Mouse (Mus musculus) heart, embryonic 10.5 days (tissue): ENCODE measurements around the gene Scarb1. TPM values are rescaled to one million over a fixed set of nuclear protein-coding genes. Genes with fewer than 3 reads are reported as not detected.

Experiments used
- DNase-seq: peaks from one replicate; pipeline ENCODE4 v3.0.0-alpha.2; 2017; ENCODE audit warnings: low spot score
- H3K27ac ChIP-seq: fragments of 300-500 bp; sonication (generic); 2 replicates; pipeline ENCODE4 v1.5.1; 2016; ENCODE audit warnings: mild to moderate bottlenecking
- H3K27me3 ChIP-seq: fragments of 300-500 bp; sonication (generic); 2 replicates; pipeline ENCODE4 v1.6.1; 2016; ENCODE audit warnings: mild to moderate bottlenecking; ENCODE audit not compliant: poor library complexity, insufficient read depth, severe bottlenecking
- H3K36me3 ChIP-seq: fragments of 300-500 bp; sonication (generic); 2 replicates; pipeline ENCODE4 v1.6.1; 2016; ENCODE audit warnings: mild to moderate bottlenecking, moderate library complexity
- H3K4me1 ChIP-seq: fragments of 300-500 bp; sonication (generic); 2 replicates; pipeline ENCODE4 v1.6.1; 2016; ENCODE audit warnings: mild to moderate bottlenecking
- H3K4me3 ChIP-seq: fragments of 300-500 bp; sonication (generic); 2 replicates; pipeline ENCODE4 v1.5.1; 2016; ENCODE audit warnings: mild to moderate bottlenecking, moderate library complexity
- H3K9me3 ChIP-seq: fragments of 300-500 bp; sonication (generic); 2 replicates; pipeline ENCODE4 v1.6.1; 2016; ENCODE audit warnings: mild to moderate bottlenecking, moderate library complexity
- WGBS: fragments of 180-500 bp; shearing (Covaris S2); methylation state at CpG from one replicate; pipeline ENCODE4 v1.1.7; 2016; 5-methylcytosine and 5-hydroxymethylcytosine counted together
- polyA plus RNA-seq: library from polyadenylated mRNA; unstranded; fragments of >200 nt; fragmentation: Nextera tagmentation; extraction: Ambion mirVana; gene quantifications from 2 replicates; pipeline ENCODE4 v1.2.1, GENCODE M21; 2016

The Scarb1 gene
- polyA plus RNA-seq, 1 experiment from 2014 or later: 73.1 TPM

DNA sequence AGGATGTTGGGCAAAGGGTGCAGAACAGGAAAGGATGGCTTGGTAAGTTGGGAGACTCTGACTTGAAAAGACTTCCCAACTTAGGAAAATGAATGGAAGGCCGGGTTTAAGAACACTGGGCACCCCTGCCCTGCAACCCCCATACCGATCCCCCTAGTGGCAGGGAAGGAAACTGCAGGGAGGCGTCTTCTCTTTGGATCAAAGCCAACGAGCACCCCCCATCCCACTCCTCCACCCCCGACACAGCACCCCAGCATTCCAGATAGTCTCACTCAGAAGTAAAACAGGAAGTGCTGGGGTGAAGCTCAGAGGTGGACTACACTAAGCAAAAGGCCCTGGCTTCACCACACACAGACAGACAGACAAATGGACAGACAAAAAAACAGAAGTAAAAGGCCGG, 62.6 kb downstream of the Scarb1 start:
- no peak for DNase-seq
- H3K36me3 ChIP-seq: peaks cover 29% of the 10 kb centered on the region
- peaks cover 46% of the 10 kb centered on the region for H3K4me1 ChIP-seq
- no peaks in the 10 kb centered on the region for H3K27me3 ChIP-seq
- WGBS: 36% methylated on average over 6 of the region's 6 CpGs
- H3K9me3 ChIP-seq: no peaks in the 10 kb centered on the region
- no peak overlapping the region for H3K27ac ChIP-seq
- no peak overlapping the region for H3K4me3 ChIP-seq

DNA sequence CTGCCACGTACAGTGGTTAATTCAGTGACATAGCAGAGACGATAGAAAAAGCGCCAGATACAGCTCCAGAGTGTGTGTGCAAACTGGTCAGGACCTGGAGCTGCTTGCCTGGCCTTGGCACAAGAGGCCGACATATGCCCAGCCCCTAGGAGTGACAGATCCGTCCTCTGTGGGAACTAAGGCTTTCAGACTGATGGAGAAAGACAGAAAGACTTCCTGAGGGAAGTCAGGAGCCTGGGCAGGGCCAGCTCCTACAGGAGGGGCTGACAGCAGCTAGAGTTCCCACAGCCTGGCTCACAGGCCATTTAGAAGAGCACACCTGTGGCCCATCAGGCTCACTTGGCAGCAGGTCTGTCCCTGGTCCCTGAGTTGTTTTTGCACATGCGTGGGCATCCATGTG, 63.6 kb downstream of the Scarb1 start:
- Histone ChIP-seq H3K27ac (no peak overlapping the region; the same call in 1 of the 2 replicates), H3K27me3 (no peaks in the 10 kb centered on the region), H3K4me3 (no peak overlapping the region), H3K9me3 (no peaks in the 10 kb centered on the region), H3K36me3 (peaks cover 24% of the 10 kb centered on the region), H3K4me1 (peaks cover 46% of the 10 kb centered on the region)
- no peak for DNase-seq
- WGBS: 88% methylated on average over 6 of the region's 6 CpGs

- no peak for DNase-seq
- 78% methylated on average over 4 of the region's 4 CpGs for WGBS
- Histone ChIP-seq H3K4me1 (peaks cover 42% of the 10 kb centered on the region), H3K9me3 (no peaks in the 10 kb centered on the region), H3K4me3 (no peak overlapping the region), H3K27me3 (no peaks in the 10 kb centered on the region), H3K27ac (no peak overlapping the region), H3K36me3 (peaks cover 21% of the 10 kb centered on the region)
Measured at GRCm38 (mm10) chr5:125276765-125277164, 64.1 kb downstream of the Scarb1 start.

DNA sequence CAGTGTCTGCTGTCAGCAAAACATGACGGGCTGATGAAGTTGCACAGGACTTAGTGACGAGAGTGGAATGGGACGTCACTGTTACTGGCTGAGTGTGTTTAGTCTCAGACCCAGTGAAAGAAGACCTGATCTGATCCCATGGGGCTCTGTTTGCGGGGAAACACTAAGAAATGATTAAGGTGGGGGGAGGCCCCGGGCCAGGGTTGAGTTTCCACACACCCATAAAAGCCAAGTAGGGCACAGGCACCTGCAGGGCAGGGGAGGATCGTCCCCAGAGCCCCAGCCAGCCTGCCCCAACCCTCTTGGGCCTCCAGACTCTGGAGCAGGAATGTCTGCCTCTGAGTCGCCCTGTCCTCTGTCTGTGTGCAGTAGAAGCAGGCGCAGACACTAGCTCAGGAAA, 65.6 kb downstream of the Scarb1 start:
- Histone ChIP-seq H3K27ac (peak overlapping the region; percentile 42; the same call in 1 of the 2 replicates), H3K4me3 (no peak overlapping the region)
- WGBS: 70% methylated on average over 8 of the region's 8 CpGs

DNA sequence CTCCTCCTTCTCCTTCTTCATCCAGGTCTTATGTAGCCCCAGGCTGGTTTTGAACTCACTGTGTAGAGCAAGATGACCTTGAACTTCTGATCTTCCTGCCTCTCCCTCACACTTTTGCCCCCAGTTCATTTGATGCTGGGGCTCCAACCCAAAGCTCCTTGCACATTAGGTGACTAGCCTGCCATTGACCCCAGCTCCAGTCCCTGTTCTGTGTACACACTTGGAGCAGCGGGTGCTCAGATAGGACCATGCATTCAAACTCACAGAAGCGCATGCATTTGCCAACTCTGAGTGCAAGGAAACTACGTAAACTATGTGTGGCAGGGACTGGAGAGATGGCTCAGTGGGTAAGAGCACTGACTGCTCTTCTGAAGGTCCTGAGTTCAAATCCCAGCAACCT, 66.1 kb downstream of the Scarb1 start:
- Histone ChIP-seq H3K27me3 (no peaks in the 10 kb centered on the region), H3K27ac (0 out of 2 replicates have a peak overlapping the region, but pooled peaks have one; percentile 16), H3K9me3 (no peaks in the 10 kb centered on the region), H3K36me3 (peaks cover 15% of the 10 kb centered on the region), H3K4me1 (peaks cover 38% of the 10 kb centered on the region), H3K4me3 (no peak overlapping the region)
- WGBS: 87% methylated on average over 3 of the region's 3 CpGs
- no peak for DNase-seq

More for the DNA sequence above, 65.6 kb downstream of the Scarb1 start:
- no peaks in the 10 kb centered on the region for H3K9me3 ChIP-seq
- H3K36me3 ChIP-seq: peaks cover 15% of the 10 kb centered on the region
- no peaks in the 10 kb centered on the region for H3K27me3 ChIP-seq
- no peak for DNase-seq
- H3K4me1 ChIP-seq: peaks cover 43% of the 10 kb centered on the region

DNA sequence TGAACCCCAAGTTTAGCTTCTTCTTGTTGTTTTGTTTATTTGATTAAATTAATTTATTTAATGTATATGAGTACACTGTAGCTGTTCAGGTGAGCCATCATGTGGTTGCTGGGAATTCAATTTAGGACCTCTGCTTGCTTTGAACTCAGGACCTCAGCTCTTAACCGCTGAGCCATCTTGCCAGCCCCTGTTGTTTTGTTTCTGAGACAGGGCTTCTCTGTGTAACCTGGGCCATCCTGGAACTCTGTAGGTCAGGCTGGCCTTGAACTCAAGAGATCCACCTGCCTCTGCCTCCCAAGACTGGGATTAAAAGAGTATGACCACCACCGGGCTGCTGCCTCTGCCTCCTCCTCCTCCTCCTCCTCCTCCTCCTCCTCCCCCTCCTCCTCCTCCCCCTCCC, 66.7 kb downstream of the Scarb1 start:
- Histone ChIP-seq H3K27me3 (no peaks in the 10 kb centered on the region), H3K4me1 (peaks cover 33% of the 10 kb centered on the region), H3K4me3 (peak overlapping the region; percentile 33; the same call in 1 of the 2 replicates), H3K36me3 (peaks cover 15% of the 10 kb centered on the region), H3K9me3 (no peaks in the 10 kb centered on the region), H3K27ac (peak overlapping the region; percentile 62)
- WGBS: 81% methylated on average over 1 of the region's 2 CpGs
- DNase-seq: no peak

- peaks cover 15% of the 10 kb centered on the region for H3K36me3 ChIP-seq
- WGBS: 11% methylated on average over 8 of the region's 8 CpGs
- peak overlapping the region; percentile 62 for H3K27ac ChIP-seq
- no peaks in the 10 kb centered on the region for H3K9me3 ChIP-seq
- H3K4me1 ChIP-seq: peaks cover 34% of the 10 kb centered on the region
- no peaks in the 10 kb centered on the region for H3K27me3 ChIP-seq
- peak overlapping the region; percentile 33 for H3K4me3 ChIP-seq
- peak; percentile 89 for DNase-seq
Measured at GRCm38 (mm10) chr5:125273666-125274109, 67.2 kb downstream of the Scarb1 start.

DNA sequence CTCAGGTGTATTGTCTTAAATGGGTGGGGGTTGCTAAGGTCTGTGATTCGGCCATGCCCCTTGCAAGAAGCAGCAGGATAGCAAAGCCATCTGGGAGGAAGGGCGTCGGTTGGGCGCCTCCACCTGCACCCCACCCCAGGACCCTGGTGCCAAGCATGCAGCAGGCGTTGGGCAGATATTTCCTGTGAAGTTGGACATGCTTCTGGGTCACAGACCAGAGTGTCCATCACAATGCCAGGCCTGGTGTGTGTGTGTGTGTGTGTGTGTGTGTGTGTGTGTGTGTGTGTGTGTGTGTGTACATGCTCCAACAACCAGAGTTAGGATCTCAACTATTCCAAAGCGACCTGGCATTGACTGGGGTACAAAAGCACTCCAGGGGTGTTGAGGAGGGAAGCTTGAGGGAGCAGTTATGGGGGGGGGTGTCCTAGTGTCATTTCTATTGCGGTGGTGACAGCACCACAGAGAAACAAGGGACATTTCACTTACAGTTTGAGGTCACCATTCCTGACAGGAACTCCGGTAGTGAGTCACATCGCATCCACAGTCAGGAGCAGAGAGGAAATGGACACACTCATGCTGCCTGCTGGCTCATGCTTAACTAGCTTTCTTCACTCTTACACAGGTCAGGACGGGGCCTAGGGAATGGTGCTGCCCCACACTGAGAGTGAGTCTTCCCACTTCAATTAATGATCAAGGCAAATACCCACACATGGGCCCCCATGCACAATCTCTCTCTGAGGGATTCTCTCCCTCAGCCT, 68.5 kb downstream of the Scarb1 start:
- Histone ChIP-seq H3K4me1 (peaks cover 39% of the 10 kb centered on the region), H3K27ac (no peak overlapping the region), H3K36me3 (peaks cover 11% of the 10 kb centered on the region), H3K9me3 (no peaks in the 10 kb centered on the region), H3K27me3 (no peaks in the 10 kb centered on the region), H3K4me3 (no peak overlapping the region)
- DNase-seq: no peak
- 83% methylated on average over 10 of the region's 10 CpGs for WGBS

- H3K4me3 ChIP-seq: no peak overlapping the region
- WGBS: 14% methylated on average over 15 of the region's 15 CpGs
Measured at GRCm38 (mm10) chr5:125271531-125272203, 69.2 kb downstream of the Scarb1 start.

DNA sequence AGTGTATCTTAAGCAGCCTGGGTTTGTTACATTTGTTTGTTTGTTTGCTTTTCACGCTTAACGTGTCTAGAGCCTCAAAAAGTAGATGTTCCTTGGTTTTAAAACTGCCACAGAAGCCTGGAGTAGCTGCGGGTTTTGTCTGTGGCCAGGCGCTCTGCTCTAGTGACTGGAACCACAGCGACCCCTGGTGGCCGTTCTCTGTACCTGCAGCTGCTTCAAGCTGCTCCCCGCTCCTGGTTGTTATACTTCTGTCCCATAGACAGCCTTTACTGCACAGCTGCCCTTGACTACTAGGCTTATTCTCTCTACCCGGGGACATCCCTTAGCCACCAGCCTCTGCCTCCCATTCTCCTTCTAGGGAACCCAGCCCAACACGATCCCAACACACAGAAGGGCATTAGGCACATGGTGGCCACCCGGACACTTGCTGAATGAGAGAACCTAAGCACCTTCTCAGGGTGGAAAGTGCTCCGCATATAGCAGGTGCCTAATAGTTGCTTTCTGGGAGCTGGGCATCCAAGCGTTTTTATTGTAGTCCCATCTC, 70.2 kb downstream of the Scarb1 start:
- H3K4me1 ChIP-seq: peaks cover 54% of the 10 kb centered on the region
- peak; percentile 92 for DNase-seq

More at GRCm38 (mm10) chr5:125271531-125272203, 69.2 kb downstream of the Scarb1 start:
- Histone ChIP-seq H3K36me3 (peaks cover 4% of the 10 kb centered on the region; the same call in 1 of the 2 replicates), H3K27ac (no peak overlapping the region), H3K27me3 (no peaks in the 10 kb centered on the region), H3K4me1 (peaks cover 46% of the 10 kb centered on the region), H3K9me3 (no peaks in the 10 kb centered on the region)
- peak; percentile 89 for DNase-seq

DNA sequence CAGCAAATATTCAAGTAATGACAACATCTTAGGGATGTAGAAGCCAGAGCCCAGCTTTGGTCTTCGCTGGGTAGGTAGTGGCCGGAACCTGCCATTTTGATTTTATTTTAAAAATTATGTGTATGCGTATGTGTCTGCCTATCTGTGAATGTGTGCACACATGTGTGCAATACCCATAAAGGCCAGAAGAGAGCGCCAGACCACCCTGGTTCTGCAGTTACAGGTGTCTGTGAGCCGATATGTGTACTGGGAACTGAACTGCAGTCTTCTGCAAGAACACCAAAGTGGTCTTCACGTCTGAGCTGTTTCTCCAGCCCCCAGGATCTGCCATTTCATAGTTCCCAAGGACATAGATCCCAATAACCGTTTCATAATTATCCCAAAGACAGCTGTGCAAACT, 71.1 kb downstream of the Scarb1 start:
- no peak for DNase-seq
- no peaks in the 10 kb centered on the region for H3K36me3 ChIP-seq
- no peaks in the 10 kb centered on the region for H3K27me3 ChIP-seq
- 89% methylated on average over 7 of the region's 7 CpGs for WGBS
- H3K9me3 ChIP-seq: no peaks in the 10 kb centered on the region
- H3K27ac ChIP-seq: no peak overlapping the region
- H3K4me1 ChIP-seq: peaks cover 56% of the 10 kb centered on the region
- H3K4me3 ChIP-seq: no peak overlapping the region

More for the DNA sequence above, 70.2 kb downstream of the Scarb1 start:
- H3K4me3 ChIP-seq: no peak overlapping the region
- no peaks in the 10 kb centered on the region for H3K27me3 ChIP-seq
- no peaks in the 10 kb centered on the region for H3K9me3 ChIP-seq
- H3K27ac ChIP-seq: no peak overlapping the region
- WGBS: 17% methylated on average over 12 of the region's 12 CpGs
- no peaks in the 10 kb centered on the region for H3K36me3 ChIP-seq

- Histone ChIP-seq H3K27me3 (no peaks in the 10 kb centered on the region), H3K27ac (no peak overlapping the region), H3K4me3 (no peak overlapping the region), H3K4me1 (peaks cover 58% of the 10 kb centered on the region), H3K36me3 (no peaks in the 10 kb centered on the region), H3K9me3 (no peaks in the 10 kb centered on the region)
- WGBS: 82% methylated on average over 8 of the region's 8 CpGs
- no peak for DNase-seq
Measured at GRCm38 (mm10) chr5:125269399-125269798, 71.5 kb downstream of the Scarb1 start.
